Mouse (Mus musculus) 3T3-L1 (cell line): ENCODE data around the gene Olfr1218.
A peak's percentile ranks its signal among the peaks of the same experiment; 100 is the strongest.

Source experiments
- DNase-seq: peaks from one replicate; pipeline ENCODE4 v3.0.0-alpha.2; 2015; ENCODE audit warnings: low read depth, low spot score

Gene Olfr1218

DNA sequence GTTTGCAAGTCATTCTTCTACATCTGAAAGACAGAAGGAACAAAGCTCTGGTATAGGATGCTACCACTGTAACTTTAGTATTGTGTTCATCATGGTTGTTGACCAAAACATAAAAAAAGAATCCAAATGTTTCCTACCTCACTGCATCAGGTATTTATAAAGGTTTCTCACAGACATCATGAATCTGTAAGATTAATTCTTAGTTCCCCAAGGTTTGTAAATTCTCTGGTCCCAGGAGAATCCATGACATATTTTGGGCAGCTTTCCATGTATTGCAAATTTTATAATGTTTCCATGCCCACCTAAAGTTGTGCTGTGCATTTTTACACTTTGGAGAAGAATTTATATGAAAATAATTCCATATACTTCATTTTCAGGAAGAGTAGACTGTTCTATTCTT, at the start of gene Olfr1218:
Gene Olfr1218, minus strand, starts transcription at position 101 of the 400 bp plus-strand sequence.
- no peak for DNase-seq

- DNase-seq: no peak
Observed at GRCm38 (mm10) chr2:89106735-89107134, 45.7 kb upstream of the Olfr1218 start, which contains the start of gene Olfr1220. TSS of gene Olfr1220 (minus strand) at chr2:89106835.

GRCm38 (mm10) chr2:89105651-89106050, 44.7 kb upstream of the Olfr1218 start:
- no peak for DNase-seq

GRCm38 (mm10) chr2:89093848-89094247, 32.9 kb upstream of the Olfr1218 start:
- no peak for DNase-seq

- no peak for DNase-seq
Observed at GRCm38 (mm10) chr2:89083413-89083812, 22.4 kb upstream of the Olfr1218 start, which contains the start of gene Olfr1219. TSS of gene Olfr1219 (minus strand) at chr2:89083513.

DNA sequence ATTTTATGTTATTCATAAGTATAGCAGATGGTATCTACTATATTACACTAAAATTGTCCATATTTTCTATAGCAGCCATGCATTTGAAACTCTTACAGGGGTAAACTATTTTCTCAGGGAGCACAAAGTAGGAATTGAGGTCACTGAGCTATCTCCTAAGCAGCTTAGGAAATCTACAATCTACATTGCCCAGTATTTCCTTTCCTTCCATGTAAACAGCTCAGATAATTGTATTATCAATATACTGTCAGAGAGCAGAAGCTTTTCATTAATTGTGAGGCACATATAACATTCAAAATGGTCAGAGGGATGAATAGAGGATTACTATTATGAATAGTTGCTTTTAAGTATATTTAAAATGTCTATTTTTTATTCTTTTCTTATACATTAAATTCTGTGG, 20.5 kb upstream of the Olfr1218 start:
- DNase-seq: no peak

DNA sequence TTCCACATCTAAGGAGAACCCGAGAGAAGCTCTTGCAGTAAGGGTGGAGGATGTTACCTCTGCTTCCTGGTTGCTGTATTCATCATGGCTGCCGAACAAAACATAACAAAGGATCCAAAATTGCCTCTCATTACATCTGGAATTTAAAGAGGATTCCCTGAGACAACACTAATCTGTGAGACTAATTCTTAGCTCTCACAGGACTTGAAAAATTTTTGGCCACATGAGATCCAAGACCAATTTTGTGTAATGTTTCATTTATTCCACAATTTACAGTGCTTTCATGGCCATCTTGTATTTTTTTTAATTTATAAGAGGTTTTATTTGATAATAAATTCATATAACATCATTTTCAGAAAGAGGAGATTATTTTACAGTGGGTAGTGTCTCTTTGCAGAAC, 29.0 kb downstream of the Olfr1218 start, which contains the start of gene Olfr1217:
Gene Olfr1217, minus strand, starts transcription at position 101 of the 400 bp plus-strand sequence.
- DNase-seq: no peak

- peak; percentile 62 for DNase-seq
Observed at GRCm38 (mm10) chr2:89021436-89021835, 39.6 kb downstream of the Olfr1218 start.

- no peak for DNase-seq
Observed at GRCm38 (mm10) chr2:89018240-89018639, 42.7 kb downstream of the Olfr1218 start, which contains the start of gene Olfr1216. TSS of gene Olfr1216 (minus strand) at chr2:89018340.

- DNase-seq: no peak
Observed at GRCm38 (mm10) chr2:89006873-89007272, 54.1 kb downstream of the Olfr1218 start, which contains the start of gene Olfr1215. TSS of gene Olfr1215 (minus strand) at chr2:89006973.
